Mouse (Mus musculus): ENCODE data around the gene Btnl1.

- TF ChIP-seq ZKSCAN1 (IDR thresholded peaks at IDR 0.05; ENCODE audit: borderline replicate concordance, low read depth, low read length) (no peak), SIN3A (IDR thresholded peaks at IDR 0.05; ENCODE audit: low read length) (no peak), CTCF (conservative IDR thresholded peaks at IDR 0.05 in 1 of 2, IDR thresholded peaks at IDR 0.05 in 1 of 2; ENCODE audit: low read depth in 2 of 2, low read length in 2 of 2) (no peak), POLR2A (IDR thresholded peaks at IDR 0.05; ENCODE audit: low read depth, low read length) (no peak), BHLHE40 (IDR thresholded peaks at IDR 0.05; ENCODE audit: low read depth, low read length) (no peak), USF1 (IDR thresholded peaks at IDR 0.05; ENCODE audit: low read depth, low read length) (no peak)
Measured at GRCm38 (mm10) chr17:34365031-34365430, 11.9 kb upstream of the Btnl1 start.
